Mouse (Mus musculus): Measurements from ENCODE around the gene Bnipl. TPM values are rescaled to one million over a fixed set of nuclear protein-coding genes. Genes with fewer than 3 reads are reported as not detected.

Bnipl gene
- polyA plus RNA-seq (2014; fragmentation: Illumina TruSeq; extraction: RNeasy Lipid Tissue Mini Kit (QIAGEN cat#74804); ENCODE audit: low read depth, low replicate concordance) = 0.28 TPM

DNA sequence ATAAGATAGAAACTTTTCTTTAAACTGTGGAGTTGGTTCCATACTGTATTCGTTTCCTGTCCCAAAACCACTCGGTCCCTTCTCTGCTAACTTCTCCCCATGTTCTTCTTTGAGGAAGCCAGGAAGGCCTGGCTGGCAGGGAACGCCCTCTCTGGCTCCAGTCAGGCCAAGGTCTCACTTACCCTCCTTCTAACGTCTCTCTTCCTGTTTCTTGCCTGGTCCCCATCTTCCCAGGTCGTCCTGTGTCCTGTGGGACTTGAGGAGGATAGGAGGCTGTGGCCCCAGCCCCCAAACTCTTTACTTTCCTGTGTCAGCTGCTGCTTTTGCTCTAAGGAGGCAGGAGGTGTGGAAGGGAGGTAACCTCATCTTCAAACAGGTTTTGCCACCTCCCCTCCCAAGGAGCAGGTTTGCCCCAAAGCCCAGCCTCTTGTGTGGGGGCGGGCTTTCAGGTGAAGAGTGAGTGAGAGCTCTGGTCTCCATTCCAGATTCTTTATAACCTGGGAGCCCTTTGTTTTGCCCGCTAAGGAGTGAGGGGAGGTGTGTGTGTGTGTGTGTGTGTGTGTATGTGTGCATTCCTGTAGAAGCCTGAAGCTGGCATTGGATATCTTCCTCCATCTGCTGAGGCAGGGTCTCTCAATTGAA is at the start of gene Bnipl:
Gene Bnipl, minus strand, starts transcription at position 411 of the 642 bp plus-strand sequence.

DNA sequence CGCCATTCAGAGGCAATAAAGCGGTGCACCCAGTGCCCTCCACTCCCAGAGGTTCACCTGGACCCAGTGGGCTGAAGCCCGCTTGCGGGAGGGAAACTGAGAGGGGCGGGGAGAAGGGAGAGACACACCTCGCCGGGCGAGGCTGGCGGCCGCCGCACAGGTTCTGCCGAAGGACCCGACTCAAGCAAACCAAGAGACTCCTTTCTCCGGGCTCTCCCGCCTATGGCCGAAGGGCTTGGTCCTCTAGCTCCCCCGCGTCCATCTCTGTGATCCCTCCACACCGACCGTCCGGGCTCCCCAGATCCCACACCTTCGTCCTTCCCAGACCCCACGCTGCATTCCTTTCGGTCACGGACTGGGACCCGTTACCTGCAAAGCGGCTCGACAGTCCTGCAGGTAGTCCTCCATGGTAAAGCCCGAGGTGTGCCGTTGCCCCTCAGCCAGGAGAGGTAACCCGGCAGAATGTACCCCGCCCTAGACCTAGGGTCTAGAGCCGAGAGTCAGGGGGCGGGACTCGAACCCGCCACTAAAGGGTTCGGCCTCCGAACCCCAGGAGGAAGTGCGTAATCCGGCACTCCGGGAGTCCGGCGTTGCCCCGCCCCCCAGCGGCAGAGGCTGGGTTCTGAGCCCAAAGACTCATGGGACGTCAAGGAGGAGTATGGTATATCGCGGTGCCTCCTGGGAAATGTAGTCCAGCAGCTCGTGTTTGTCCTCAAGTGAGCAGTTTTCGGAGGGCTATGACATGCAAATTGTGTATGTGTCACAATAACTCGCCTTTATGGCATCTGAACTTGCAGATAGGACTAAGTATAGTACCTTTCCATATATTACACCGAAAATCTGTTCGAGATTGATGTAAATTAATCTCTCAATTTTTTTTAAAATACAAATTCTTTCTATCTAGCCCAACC is 30.5 kb upstream of the Bnipl start, which contains the start of the genes Mindy1 and Prune1:
Gene Mindy1, plus strand, starts transcription at position 130 of the 911 bp plus-strand sequence.
Gene Prune1, minus strand, starts transcription at position 861 of the 911 bp plus-strand sequence.

DNA sequence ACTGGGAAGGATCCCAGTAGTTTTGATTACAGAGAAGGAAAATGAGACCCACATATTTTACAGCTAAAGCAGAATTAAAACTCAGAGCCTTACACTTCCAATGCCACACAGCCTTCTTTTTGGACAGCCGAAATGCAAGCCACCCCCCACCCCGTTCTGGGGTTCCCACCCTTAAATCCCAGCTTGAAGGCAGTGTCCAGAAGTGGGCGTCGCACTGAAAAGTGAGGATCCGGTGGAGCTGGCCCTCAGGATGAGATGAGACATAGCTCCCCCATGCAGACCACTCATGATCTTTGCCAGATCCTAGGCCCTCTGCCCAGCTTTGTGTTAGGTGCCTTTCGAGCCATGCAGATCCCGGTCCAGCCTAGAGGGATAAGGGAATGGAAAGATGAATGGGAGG is 9.5 kb downstream of the Bnipl start, which contains the start of gene Gm128:
Gene Gm128, minus strand, starts transcription at position 101 of the 400 bp plus-strand sequence.

DNA sequence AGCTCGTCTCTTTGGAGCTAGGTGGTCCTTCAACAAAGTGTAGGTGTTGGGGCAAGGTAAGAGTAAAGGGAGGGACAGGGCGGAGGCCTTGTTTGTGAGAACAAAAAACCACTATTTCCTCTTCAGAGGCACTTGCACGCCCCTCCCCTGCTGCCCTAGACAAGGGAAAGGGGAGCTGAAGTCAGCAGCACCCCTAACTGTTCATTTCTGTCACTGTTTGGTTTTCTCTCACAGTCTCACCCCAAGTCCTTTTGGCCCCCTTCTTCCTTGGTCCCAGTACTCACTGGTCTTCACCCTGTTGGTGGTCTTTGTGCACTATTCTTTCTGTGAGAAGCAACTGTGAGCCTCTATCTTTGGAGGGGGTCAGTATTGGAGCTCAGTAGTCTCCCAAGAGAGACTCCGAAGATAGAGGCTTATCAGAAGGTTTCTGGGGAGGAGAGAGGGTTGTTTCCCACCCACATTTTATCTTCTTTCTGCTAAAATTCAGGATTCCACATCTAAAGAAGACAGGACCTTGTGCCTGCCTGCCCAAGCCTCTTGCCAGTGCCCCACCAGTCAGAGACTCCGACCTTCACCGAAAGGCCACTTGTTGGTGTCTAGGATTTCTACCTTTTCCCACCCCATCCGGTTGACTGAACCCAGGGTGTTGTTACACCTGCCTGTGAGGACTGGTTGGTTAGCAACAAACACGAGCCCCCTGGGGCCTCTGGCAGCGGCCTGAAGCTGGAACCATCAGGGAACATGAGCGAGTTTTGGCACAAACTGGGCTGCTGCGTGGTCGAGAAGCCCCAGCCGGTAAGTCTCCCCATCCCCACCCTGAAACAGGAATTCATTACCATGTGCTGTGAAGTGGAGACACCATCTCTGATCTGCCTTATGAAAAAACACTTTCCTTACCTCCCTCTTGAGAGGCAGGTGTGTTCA is 19.4 kb downstream of the Bnipl start, which contains the start of gene Mllt11:
Gene Mllt11, minus strand, starts transcription at position 874 of the 924 bp plus-strand sequence.

DNA sequence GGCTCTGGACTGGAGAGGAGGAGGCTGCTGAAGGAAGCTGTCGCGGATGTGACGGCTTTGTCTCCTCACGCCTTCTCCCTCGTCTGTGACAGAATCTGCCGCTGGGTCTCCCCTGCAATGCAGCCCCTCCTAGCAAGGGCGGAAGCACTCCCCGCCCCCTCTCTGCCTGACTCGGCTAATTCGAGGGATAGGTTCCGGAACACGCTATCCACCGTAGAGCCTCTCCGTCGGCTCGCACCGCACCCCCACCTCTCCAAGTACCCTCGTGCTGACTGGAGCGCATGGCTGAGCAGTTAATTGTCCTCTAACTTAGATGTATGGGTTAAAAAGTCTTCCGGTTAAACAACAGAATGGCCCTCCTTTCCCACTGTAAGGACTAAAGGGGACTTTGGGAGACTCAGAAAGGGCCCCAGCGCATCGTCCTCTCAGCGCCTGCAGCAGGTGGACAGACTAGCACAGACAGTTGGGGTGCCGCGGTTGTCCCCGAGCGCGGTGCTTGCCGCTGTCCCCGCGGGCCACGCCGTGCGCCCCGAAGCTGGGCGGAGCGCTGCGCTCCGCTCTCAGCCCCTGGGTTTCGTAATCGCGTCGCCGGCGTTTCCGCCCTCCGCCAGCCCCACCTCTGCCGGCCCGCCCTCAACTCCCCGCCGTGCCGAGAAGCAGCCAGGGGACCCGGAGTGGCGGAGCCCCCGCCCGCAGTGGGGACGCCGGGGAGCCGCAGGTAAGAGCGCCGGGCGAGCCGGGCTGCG is 22.7 kb downstream of the Bnipl start, which contains the start of gene Cdc42se1:
Gene Cdc42se1, plus strand, starts transcription at position 585 of the 746 bp plus-strand sequence.

DNA sequence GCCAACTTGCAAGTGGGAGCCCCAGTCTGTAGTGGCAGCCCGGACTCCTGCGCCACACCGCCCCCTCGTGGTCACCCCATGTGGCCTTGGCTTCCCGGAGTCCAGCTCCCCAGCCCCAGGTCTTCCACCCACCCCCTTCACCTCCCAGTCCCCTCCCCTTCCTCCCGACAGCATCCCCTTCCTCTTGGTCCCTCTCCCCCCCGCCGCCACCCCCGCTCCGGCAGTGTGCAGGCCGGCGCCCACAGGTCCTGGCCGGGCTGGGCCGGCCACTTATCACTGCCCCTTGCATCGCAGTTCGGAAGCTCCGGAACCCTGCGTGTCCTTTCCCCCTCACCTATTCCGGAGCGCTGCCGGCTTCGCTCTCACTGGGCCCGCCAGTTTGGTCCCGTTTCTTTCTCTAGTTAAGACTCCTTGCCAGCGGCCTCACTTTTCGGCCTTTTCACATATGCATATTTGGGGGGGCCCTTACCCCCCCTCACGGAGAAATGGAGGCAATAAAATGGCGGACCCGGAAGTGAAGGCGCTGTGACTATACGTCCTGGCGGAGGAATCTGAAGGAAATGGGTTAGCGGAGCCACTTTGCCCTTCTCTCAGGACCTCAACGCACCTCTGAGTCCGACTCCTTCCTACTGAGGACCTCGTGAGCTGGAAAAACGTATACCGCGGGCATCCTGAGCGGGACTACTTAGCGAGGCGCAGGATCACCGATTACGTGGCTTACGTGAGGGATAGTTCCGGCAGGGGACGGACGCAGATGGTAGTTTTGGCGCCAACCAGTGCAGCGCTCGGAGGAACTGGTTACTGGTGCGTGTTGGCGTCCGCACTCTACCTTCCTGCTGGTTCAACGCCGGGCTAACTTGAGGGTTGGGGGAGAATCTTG is 33.5 kb downstream of the Bnipl start, which contains the start of gene Gabpb2:
Gene Gabpb2, minus strand, starts transcription at position 662 of the 880 bp plus-strand sequence.

Other genes starting within 250 kb of the Bnipl start
- gene Zfp687, start 235.7 kb downstream of the Bnipl start, polyA plus RNA-seq (2014; fragmentation: Illumina TruSeq; extraction: RNeasy Lipid Tissue Mini Kit (QIAGEN cat#74804); ENCODE audit: low read depth, low replicate concordance) = 11.3 TPM
- 14.9 TPM for gene Psmd4, start 208.6 kb downstream of the Bnipl start, polyA plus RNA-seq (2014; fragmentation: Illumina TruSeq; extraction: RNeasy Lipid Tissue Mini Kit (QIAGEN cat#74804); ENCODE audit: low read depth, low replicate concordance)
- 13.8 TPM for gene Pip5k1a, start 144.3 kb downstream of the Bnipl start, polyA plus RNA-seq (2014; fragmentation: Illumina TruSeq; extraction: RNeasy Lipid Tissue Mini Kit (QIAGEN cat#74804); ENCODE audit: low read depth, low replicate concordance)
- gene Vps72, start 140.2 kb downstream of the Bnipl start, polyA plus RNA-seq (2014; fragmentation: Illumina TruSeq; extraction: RNeasy Lipid Tissue Mini Kit (QIAGEN cat#74804); ENCODE audit: low read depth, low replicate concordance) = 6.2 TPM
- gene Tmod4, start 126.7 kb downstream of the Bnipl start, polyA plus RNA-seq (2014; fragmentation: Illumina TruSeq; extraction: RNeasy Lipid Tissue Mini Kit (QIAGEN cat#74804); ENCODE audit: low read depth, low replicate concordance) = 4.3 TPM
- 18.9 TPM for gene Scnm1, start 117.2 kb downstream of the Bnipl start, polyA plus RNA-seq (2014; fragmentation: Illumina TruSeq; extraction: RNeasy Lipid Tissue Mini Kit (QIAGEN cat#74804); ENCODE audit: low read depth, low replicate concordance)
- gene Lysmd1, start 117.1 kb downstream of the Bnipl start, polyA plus RNA-seq (2014; fragmentation: Illumina TruSeq; extraction: RNeasy Lipid Tissue Mini Kit (QIAGEN cat#74804); ENCODE audit: low read depth, low replicate concordance) = 2.3 TPM
- not detected for gene Tnfaip8l2, start 108.8 kb downstream of the Bnipl start, polyA plus RNA-seq (2014; fragmentation: Illumina TruSeq; extraction: RNeasy Lipid Tissue Mini Kit (QIAGEN cat#74804); ENCODE audit: low read depth, low replicate concordance)
- 1.3 TPM for gene Sema6c, start 90.7 kb downstream of the Bnipl start, polyA plus RNA-seq (2014; fragmentation: Illumina TruSeq; extraction: RNeasy Lipid Tissue Mini Kit (QIAGEN cat#74804); ENCODE audit: low read depth, low replicate concordance)
- gene Gabpb2, start 33.3 kb downstream of the Bnipl start, polyA plus RNA-seq (2014; fragmentation: Illumina TruSeq; extraction: RNeasy Lipid Tissue Mini Kit (QIAGEN cat#74804); ENCODE audit: low read depth, low replicate concordance) = 11.1 TPM
- 17.4 TPM for gene Cdc42se1, start 22.5 kb downstream of the Bnipl start, polyA plus RNA-seq (2014; fragmentation: Illumina TruSeq; extraction: RNeasy Lipid Tissue Mini Kit (QIAGEN cat#74804); ENCODE audit: low read depth, low replicate concordance)
- gene Mllt11, start 19.0 kb downstream of the Bnipl start, polyA plus RNA-seq (2014; fragmentation: Illumina TruSeq; extraction: RNeasy Lipid Tissue Mini Kit (QIAGEN cat#74804); ENCODE audit: low read depth, low replicate concordance) = 185 TPM
- gene Gm128, start 9.6 kb downstream of the Bnipl start, polyA plus RNA-seq (2014; fragmentation: Illumina TruSeq; extraction: RNeasy Lipid Tissue Mini Kit (QIAGEN cat#74804); ENCODE audit: low read depth, low replicate concordance) = 57.5 TPM
- 45.4 TPM for gene Mindy1, start 30.2 kb upstream of the Bnipl start, polyA plus RNA-seq (2014; fragmentation: Illumina TruSeq; extraction: RNeasy Lipid Tissue Mini Kit (QIAGEN cat#74804); ENCODE audit: low read depth, low replicate concordance)
- gene Prune1, start 30.9 kb upstream of the Bnipl start, polyA plus RNA-seq (2014; fragmentation: Illumina TruSeq; extraction: RNeasy Lipid Tissue Mini Kit (QIAGEN cat#74804); ENCODE audit: low read depth, low replicate concordance) = 8.2 TPM
- 3.2 TPM for gene Anxa9, start 56.0 kb upstream of the Bnipl start, polyA plus RNA-seq (2014; fragmentation: Illumina TruSeq; extraction: RNeasy Lipid Tissue Mini Kit (QIAGEN cat#74804); ENCODE audit: low read depth, low replicate concordance)
- gene Cers2, start 63.6 kb upstream of the Bnipl start, polyA plus RNA-seq (2014; fragmentation: Illumina TruSeq; extraction: RNeasy Lipid Tissue Mini Kit (QIAGEN cat#74804); ENCODE audit: low read depth, low replicate concordance) = 30.2 TPM
- gene Setdb1, start 106.0 kb upstream of the Bnipl start, polyA plus RNA-seq (2014; fragmentation: Illumina TruSeq; extraction: RNeasy Lipid Tissue Mini Kit (QIAGEN cat#74804); ENCODE audit: low read depth, low replicate concordance) = 35.8 TPM
- 414 TPM for gene 4930558C23Rik, start 151.6 kb upstream of the Bnipl start, polyA plus RNA-seq (2014; fragmentation: Illumina TruSeq; extraction: RNeasy Lipid Tissue Mini Kit (QIAGEN cat#74804); ENCODE audit: low read depth, low replicate concordance)
- 18.7 TPM for gene Arnt, start 183.2 kb upstream of the Bnipl start, polyA plus RNA-seq (2014; fragmentation: Illumina TruSeq; extraction: RNeasy Lipid Tissue Mini Kit (QIAGEN cat#74804); ENCODE audit: low read depth, low replicate concordance)
- 1.9 TPM for gene Ctsk, start 248.1 kb upstream of the Bnipl start, polyA plus RNA-seq (2014; fragmentation: Illumina TruSeq; extraction: RNeasy Lipid Tissue Mini Kit (QIAGEN cat#74804); ENCODE audit: low read depth, low replicate concordance)